Mouse (Mus musculus) c-Kit-negative CD71-positive TER-119-positive erythroid progenitor cells, embryonic 14.5 days (primary cell): ENCODE results near the gene Cyp2c23.
A peak's percentile ranks its signal among the peaks of the same experiment; 100 is the strongest.

ENCODE experiments used
- DNase-seq: peaks from one replicate; pipeline ENCODE4 v3.0.0-alpha.2; 2013; ENCODE audit warnings: low read depth, low spot score

Gene Cyp2c23

GRCm38 (mm10) chr19:44028972-44029371, at the start of gene Cyp2c23:
Gene Cyp2c23 (minus strand): TSS chr19:44029208.
- DNase-seq, result no peak

GRCm38 (mm10) chr19:44077024-44077423, 48.0 kb upstream of the Cyp2c23 start:
- no peak for DNase-seq

- no peak for DNase-seq
Measured at GRCm38 (mm10) chr19:44076457-44076856, 47.4 kb upstream of the Cyp2c23 start.

GRCm38 (mm10) chr19:44074986-44075385, 46.0 kb upstream of the Cyp2c23 start:
- no peak for DNase-seq

GRCm38 (mm10) chr19:44071166-44071565, 42.2 kb upstream of the Cyp2c23 start:
- no peak for DNase-seq

- DNase-seq, result no peak
Measured at GRCm38 (mm10) chr19:44069914-44070232, 40.9 kb upstream of the Cyp2c23 start.

- peak; percentile 44 for DNase-seq
Measured at GRCm38 (mm10) chr19:44069121-44069913, 40.3 kb upstream of the Cyp2c23 start, which contains the start of gene Erlin1. Gene Erlin1 (minus strand): TSS chr19:44069785.

GRCm38 (mm10) chr19:44068232-44068631, 39.2 kb upstream of the Cyp2c23 start:
- DNase-seq, result no peak

GRCm38 (mm10) chr19:44067323-44068049, 38.5 kb upstream of the Cyp2c23 start:
- no peak for DNase-seq

- DNase-seq, result no peak
Measured at GRCm38 (mm10) chr19:44064734-44065133, 35.7 kb upstream of the Cyp2c23 start.

GRCm38 (mm10) chr19:44063773-44064172, 34.8 kb upstream of the Cyp2c23 start:
- no peak for DNase-seq

- DNase-seq, result no peak
Measured at GRCm38 (mm10) chr19:44060226-44060625, 31.2 kb upstream of the Cyp2c23 start.

GRCm38 (mm10) chr19:44055173-44055826, 26.3 kb upstream of the Cyp2c23 start:
- no peak for DNase-seq

- DNase-seq, result no peak
Measured at GRCm38 (mm10) chr19:44050388-44050787, 21.4 kb upstream of the Cyp2c23 start.

GRCm38 (mm10) chr19:44049282-44049681, 20.3 kb upstream of the Cyp2c23 start:
- no peak for DNase-seq

GRCm38 (mm10) chr19:44045847-44046246, 16.8 kb upstream of the Cyp2c23 start:
- no peak for DNase-seq

- DNase-seq, result no peak
Measured at GRCm38 (mm10) chr19:44042121-44042520, 13.1 kb upstream of the Cyp2c23 start.

GRCm38 (mm10) chr19:44033396-44033795, 4.4 kb upstream of the Cyp2c23 start:
- no peak for DNase-seq

- DNase-seq, result no peak
Measured at GRCm38 (mm10) chr19:44032046-44032744, 3.2 kb upstream of the Cyp2c23 start.

- no peak for DNase-seq
Measured at GRCm38 (mm10) chr19:44030024-44030423, 1.0 kb upstream of the Cyp2c23 start.

GRCm38 (mm10) chr19:44026956-44027530, 2.0 kb downstream of the Cyp2c23 start:
- no peak for DNase-seq
